Mouse (Mus musculus) heart, postnatal 25 days (tissue): ENCODE measurements at regions not wholly inside any gene's neighbourhood (a gene's known extent, or its start where the extent isn't known, plus 50 kb on each side); places are given as distances from the start of the nearest gene placed in this dataset. TPM values are rescaled to one million over a fixed set of nuclear protein-coding genes. Genes with fewer than 3 reads are reported as not detected.

Experiments
- DNase-seq: peaks from one replicate; pipeline ENCODE4 v3.0.0; 2022; ENCODE audit warnings: low spot score
- intact Hi-C: fragments of 180-260 bp; cut with DNase I; formaldehyde crosslinking; loops from one replicate; pipeline ENCODE4 v1.15.1; 2025
- microRNA-seq: library from miRNA; unstranded; fragments of <30 nt; microRNA quantifications from one replicate; pipeline ENCODE4 v1.2.0, GENCODE M21; 2022

DNA sequence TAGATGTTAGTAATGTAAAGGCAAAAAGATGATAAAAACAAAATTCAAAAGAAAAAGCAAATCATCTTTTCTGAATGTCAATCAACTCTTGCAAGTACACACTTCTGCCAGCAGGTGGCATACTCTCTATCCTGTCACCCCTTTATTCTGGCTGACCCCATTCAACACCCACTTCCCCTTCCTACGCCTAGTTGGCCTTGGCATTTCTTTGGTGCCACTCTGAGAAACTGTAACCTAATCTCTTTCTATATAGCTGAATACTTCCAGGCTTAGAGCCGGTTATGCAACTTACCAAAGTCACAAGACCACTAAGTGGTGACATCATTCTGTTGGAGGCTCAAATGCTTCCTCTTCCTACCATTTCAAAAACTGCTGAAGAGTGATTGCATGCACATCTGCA, 165.2 kb upstream of the Pex5l start:
- intact Hi-C loops: loop anchor here (5.0 to 10.0 kb wide), 2 partner anchors 327 to 479 kb away; no protein-coding TSS in a partner anchor
- no peak for DNase-seq

DNA sequence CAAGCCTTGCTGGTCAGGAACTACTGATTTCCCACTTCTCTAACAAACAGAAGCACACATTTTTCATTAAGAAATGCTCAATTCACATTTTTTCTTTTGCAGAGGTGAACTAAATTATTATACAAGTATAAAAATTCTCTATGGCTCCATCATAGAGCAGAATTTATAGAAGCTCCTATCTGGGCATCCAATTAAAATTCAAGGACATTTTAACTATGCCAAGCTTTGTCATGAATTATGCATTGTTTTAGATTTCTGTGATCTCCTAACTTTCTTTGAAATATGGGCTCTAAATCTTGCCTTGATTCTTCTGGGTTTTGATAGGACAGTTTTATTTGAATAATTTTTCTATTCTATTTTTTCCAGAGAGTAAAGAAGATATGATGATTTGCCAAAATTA, 163.1 kb upstream of the Pex5l start:
- DNase-seq: no peak
- intact Hi-C loops: loop anchor here (5.0 to 10.0 kb wide), 2 partner anchors 329 to 481 kb away; no protein-coding TSS in a partner anchor

DNA sequence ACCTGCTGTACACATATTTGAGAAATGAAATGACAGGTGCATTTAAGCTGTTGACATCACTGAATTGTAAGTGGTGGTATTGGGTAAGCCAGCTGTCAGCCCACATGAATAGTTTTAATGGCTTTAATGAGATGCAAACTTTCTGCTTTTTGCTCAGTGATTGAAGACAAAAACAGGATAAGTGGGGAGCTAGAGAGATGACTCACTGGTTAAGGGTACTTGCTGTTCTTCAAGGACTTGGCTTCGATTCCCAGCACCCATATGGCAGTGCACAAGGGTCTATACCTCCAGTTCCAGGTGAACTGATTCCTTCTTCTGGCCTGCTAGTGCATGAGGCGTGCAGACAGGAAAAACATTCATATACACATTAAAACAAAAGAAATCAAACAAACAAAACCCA, 162.7 kb upstream of the Pex5l start:
- intact Hi-C loops: loop anchor here (5.0 to 10.0 kb wide), 2 partner anchors 329 to 482 kb away; no protein-coding TSS in a partner anchor
- no peak for DNase-seq

DNA sequence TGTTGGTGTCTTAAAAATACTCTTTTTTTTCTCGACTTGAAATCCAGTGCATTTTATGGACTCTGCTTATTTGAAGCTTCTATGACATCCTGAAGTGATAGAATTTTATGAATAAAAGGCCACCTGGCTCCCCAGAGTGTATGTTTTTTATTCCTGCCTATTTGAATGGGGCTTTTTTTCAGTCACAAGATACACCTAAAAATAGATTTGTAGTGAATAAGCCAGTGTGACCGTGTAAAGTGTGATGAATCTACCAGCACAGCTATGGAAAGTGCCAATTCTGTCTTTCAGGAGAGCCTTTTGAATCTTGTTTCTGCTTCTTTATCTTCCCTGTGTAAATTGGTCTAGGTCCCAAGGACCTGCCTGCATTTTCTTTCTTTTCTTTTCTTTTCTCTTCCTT, 119.8 kb upstream of the Pex5l start:
- no peak for DNase-seq
- intact Hi-C loops: no loop called here

DNA sequence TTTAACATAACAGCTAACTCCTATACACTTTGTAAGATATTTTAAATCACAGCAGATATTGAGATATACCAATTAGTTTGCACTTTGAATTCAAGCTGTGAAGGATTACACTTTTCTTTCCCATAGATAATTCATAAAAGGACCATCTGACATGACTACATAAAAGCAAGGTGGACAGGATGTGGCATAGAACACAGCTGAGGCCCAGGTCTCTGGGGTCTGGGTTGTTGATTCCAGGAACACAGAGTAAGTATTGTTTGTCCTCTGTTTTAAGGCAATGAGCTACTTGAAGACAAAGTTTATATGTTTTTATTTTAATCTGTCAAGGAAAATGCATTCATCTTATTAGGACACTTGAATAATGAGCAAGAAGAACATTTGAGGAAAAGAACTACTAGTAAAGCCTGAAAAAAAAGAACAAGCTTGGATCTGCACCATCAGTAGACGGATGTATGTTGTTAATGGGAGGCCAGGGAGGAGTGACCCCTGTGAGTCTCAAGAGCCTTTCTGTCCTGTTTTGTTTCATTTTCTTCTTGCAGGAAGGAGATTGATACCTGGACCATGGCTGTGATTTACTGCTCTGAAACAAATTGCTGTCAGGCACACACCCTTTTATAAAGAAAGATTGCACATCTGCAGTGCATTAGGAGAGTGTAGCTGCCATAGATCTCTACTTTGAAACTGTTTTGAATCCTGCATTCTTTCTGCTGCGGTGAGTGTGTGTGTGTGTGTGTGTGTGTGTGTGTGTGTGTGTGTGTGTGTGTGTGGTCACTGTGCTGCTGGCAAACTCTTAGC, 76.4 kb upstream of the Pex5l start:
- DNase-seq: no peak
- intact Hi-C loops: no loop called here

DNA sequence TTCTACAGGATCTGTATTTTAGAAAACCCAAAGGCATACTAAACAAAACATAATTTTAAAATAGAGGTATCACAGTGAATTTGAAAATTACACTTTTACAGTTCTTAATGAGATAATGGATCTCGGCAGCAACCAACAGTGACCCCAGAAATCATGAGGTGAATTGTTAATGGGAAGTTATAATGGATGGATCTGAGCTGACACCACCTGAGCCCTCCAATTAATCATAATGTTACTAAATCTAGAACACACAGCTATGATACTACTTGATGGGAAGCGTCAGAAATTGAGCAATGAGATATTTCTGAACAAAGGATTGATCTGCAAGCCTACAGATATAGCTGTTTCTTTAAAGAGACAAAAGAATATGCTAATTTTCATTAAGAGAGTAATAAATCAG, 75.2 kb upstream of the Pex5l start:
- intact Hi-C loops: no loop called here
- no peak for DNase-seq

DNA sequence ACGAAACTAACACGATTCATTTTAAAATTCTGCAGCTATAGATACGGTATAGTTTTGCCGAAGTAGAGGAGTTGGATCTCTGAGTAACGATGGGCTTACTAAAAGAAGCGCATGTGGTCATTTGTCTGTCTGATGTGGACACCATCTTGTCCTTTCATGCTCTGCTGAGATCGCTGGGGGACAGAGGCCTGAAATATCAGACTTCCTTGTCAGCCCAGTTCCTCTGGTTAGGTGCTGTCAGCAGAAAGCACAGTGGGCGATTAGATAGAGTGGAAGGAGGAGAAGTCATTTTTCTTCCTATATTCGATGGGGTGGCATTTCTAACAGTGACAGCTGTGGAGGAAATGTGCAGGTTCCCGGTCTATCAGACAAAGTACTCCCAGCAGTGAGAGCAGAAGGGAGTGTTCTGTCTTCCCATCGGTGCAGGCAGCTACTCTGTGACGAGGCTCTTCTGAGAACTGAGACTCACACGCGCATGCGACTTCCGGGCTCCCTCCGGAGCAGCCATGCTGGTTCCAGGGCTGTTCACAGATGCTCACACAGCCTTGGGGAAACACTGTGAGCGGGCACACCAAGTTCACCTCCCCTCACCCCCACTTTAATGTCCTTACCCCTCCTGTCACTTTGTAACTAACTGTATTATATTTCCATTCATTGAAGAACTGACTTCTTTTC, 74.5 kb upstream of the Pex5l start:
- intact Hi-C loops: no loop called here
- DNase-seq: no peak

DNA sequence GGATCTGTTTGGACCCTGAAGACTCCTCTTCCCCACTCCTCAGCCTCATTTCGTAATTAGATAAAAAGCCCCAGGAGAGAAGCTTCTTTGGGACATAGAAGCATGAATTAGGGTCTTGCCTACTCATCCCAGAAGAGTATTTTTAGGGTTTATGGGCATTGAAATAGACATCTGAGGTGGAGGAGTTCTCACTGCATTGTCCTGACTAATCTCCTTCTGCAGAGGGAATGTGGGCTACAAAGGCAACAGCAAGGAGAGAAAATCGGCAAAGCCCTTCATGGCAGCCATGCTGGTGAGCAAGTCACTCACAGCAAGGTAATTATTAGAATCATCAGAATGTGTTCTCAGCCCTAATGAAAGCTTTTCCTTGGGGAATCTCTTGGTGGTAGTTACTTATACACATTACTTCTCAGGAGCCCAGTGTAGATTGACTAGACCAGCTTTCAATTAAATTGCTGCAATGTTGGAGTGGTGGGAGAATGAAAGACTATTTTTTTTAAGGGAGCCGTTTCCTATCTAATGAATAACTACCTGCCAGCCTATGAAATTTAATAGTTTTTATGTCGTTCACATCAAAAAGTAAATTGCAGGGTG, 68.3 kb upstream of the Pex5l start:
- intact Hi-C loops: no loop called here
- no peak for DNase-seq

Small RNA genes lying in the stretch of these regions (microRNA-seq; reads per million reads assigned to microRNA genes)
- gene Gm27974: not detected
